Mouse (Mus musculus) embryonic stem cell, embryonic (primary cell): Measurements from ENCODE around the gene Alg10b.
"Not testable (repeated sequence)": the region's sequence is repeated elsewhere in the genome, so short reads cannot be mapped to it uniquely, and the experiment has no call there.

Experiments
- CTCF ChIA-PET, 4 experiments: fragments of 300-600 bp in 2 of 4; fragments of 350-600 bp in 2 of 4; sonication (Branson Sonifier 250); formaldehyde crosslinking; loops; one replicate each; lab custom pipeline; 2022; ENCODE audit warnings: inconsistent platforms in 2 of 4; lab: Charles Lee
- POLR2A ChIA-PET, 4 experiments: fragments of 300-600 bp in 2 of 4; fragments of 350-600 bp in 2 of 4; sonication (Branson Sonifier 250); formaldehyde crosslinking; loops; one replicate each; lab custom pipeline; 2022; ENCODE audit warnings: antibody characterized with exemption in 4 of 4, inconsistent platforms in 1 of 4; lab: Charles Lee

Alg10b gene

DNA sequence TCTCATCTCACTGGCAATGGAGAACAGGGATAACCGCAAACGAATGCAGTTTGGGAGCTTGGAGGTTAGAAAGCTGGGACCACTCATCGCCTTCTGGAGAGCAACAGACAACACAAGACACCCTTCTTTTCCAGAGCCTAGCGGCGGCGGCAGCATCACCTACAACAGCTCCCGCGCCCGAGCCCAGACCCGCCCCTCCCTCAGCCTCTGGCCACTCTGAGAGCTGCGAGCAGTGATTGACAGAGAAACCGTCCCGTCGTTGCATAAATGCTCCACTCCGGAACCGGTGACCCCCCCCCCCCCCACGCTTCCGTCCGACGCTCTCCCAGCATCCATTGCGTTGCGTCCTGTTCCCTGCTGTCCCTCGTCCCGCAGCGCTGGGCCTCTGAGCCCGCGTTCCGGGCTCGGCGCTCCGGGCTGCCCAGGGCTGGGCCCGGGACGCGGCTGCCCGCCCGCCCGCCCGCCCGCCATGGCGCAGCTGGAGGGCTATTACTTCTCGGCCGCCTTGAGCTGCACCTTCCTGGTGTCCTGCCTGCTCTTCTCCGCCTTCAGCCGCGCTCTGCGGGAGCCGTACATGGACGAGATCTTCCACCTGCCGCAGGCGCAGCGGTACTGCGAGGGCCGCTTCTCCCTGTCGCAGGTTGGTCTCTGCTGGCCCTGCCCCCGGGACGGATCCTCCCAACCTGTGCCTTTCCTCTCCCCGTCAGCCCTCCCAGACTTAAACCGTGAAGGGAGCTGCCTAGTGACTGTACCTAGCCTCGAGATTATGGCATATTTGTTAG lies at the start of gene Alg10b:
TSS of gene Alg10b (plus strand) at position 343 of the 782 bp plus-strand sequence.
- ChIA-PET POLR2A (interaction anchor here (0.6 to 1.6 kb wide), 13 partner anchors 10 to 1580 kb away, joined by 3 to 7 read pairs (median 3); partner anchors contain the start of gene Syt10 (in 1 of the 4)), CTCF (interaction anchor here (0.5 to 2.2 kb wide), 8 partner anchors 9 to 1293 kb away, joined by 3 to 14 read pairs (median 4); no protein-coding TSS in a partner anchor)

DNA sequence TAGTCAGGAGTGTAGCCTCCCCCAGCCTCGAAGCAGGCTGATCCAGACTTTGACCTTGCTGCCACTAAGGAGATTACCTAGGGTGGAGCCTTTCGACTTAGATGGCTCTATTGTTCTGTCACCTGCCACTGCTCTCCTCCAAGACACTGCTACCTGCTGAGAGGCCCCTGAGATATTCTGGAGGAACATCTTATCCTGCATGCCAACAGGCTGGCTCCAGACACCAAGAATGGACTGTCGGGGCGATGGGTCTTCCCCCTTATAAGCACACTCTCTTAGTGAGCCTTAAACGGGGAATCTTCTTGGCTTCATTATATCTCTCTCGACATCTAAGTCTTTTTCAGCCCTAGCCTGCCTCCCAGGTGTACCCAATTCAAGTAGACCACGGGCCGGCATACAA lies 41.0 kb upstream of the Alg10b start:
- POLR2A ChIA-PET: not testable (repeated sequence)
- CTCF ChIA-PET: interaction anchor here in 1 of 4 experiments (0.7 kb wide), 1 partner anchor 561 kb away, joined by 3 read pairs; no protein-coding TSS in a partner anchor

DNA sequence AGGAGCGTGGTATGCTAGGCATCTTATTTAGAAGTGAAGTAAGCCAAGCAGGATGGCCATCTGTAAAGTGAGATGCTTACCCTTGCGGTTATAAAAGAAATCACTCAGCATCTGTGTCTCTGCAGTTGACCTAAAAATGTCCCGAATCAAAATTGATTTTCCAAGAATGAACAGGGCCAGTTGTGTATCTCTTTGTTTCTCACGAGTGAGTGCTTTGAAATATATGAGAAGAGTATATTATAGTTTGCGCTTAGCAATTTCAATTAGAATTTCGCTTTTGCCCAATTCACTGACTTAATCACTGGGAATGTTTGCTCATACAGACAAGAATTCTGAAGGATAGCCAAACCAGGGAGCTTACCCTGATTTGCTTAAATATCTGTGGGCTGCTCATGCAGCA lies 40.6 kb upstream of the Alg10b start:
- POLR2A ChIA-PET: no interaction called here
- CTCF ChIA-PET: interaction anchor here in 1 of 4 experiments (0.7 kb wide), 1 partner anchor 561 kb away, joined by 3 read pairs; no protein-coding TSS in a partner anchor

DNA sequence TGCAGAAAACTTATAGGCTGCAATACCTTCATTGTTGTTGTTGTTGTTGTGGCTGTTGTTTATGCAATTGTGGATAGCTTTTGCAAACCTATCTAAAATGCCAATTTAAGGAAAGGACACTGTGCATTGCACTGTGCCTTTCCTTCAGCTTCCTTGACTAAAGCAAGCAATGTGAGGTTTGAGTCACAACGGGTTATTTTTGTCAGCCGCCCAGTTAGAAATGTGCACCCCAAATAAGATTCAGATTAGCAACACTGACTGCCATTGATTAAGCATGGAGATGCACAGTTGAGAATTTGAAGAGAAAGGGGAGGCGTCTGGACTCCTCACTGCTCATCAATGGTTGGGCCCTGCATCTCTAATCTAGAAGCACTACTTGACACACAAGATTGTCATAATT lies 39.4 kb upstream of the Alg10b start:
- ChIA-PET POLR2A (no interaction called here), CTCF (no interaction called here)

DNA sequence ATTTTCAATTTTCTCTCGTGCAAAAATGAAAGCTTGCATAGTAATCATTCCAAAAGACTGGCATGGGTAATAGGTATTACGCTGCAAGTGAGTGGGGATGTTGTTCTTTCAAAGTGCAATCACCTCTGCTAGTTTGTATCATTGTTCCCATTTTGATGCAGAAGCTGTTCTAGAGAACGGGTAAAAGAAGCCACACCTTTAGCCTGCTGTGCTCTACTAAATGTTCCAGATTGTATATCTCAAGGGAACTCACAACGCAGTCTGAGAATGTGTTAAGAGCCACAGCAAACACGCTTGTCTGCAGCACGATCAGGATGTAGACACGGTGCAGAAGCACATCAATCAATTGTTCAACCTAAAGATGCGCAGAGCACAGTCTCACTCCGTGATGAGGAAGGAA lies 34.6 kb upstream of the Alg10b start:
- ChIA-PET CTCF (no interaction called here), POLR2A (no interaction called here)

DNA sequence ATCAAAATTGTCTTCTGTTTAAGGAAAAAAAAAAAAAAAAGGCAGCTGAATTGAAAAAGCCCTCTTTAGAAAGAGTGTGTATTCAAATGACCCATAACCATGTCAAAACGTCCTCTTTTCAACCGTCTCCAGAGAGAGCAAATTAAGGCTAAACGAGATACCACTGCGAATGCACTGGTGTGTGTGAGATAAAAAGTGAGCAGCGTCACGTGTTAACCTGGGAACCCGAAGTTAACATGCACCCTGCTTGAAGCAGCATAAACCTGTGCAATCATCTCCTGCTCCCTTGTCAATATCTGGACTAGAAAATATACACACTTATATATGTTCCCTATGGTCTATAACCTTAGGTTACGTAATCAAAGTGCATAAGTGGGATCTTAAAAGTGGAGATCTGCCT lies 10.2 kb upstream of the Alg10b start:
- ChIA-PET CTCF (no interaction called here), POLR2A (interaction anchor here in 2 of 4 experiments (0.6 kb wide), 2 partner anchors 247 to 656 kb away, joined by 3 to 7 read pairs; no protein-coding TSS in a partner anchor)

DNA sequence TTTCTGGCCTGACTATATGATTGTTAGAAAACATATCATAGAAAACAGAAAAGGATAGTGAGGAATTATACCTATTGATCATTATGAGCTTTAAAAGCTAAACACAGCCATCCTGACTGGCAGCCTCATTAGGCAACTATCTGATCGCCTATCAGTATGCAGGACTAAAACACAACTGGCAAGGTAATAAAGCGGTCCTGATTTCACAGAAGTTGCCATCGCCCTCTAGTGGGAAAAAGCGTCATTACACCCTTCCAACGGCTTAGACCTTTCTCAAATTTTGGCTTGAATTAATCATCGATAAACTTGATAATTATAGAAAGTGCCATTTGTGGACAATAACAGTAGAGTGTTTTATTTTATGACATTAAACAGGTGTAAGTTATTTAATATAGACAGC lies 9.2 kb upstream of the Alg10b start:
- ChIA-PET CTCF (interaction anchor here in 1 of 4 experiments (1.2 kb wide), 1 partner anchor 485 kb away, joined by 3 read pairs; no protein-coding TSS in a partner anchor), POLR2A (no interaction called here)

DNA sequence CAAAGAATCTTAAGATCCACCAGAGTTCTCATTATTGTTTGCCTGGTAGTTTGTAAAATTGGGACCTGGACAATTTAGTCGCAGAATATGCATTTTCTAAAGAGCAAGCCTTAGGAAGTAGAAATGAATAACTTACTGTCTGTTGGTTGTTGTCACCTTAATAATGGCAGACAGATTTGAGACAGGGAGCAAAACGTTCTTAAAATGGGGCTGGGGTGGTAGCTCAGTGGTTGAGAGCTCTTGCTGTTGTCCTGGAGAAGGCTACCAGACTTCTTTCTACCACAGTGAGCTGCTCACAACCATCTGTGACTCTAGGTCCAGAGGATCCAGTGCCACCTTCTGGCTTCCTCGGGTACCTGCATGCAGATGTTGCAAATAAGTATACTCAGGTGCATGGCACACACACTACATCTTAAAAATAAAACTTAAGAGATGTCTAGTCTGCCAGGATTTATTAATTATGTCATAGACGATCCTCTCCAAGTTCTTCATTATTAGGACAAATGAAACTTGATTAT lies 1.0 kb downstream of the Alg10b start:
- CTCF ChIA-PET: interaction anchor here in 3 of 4 experiments (0.6 to 2.2 kb wide), 8 partner anchors 454 to 1292 kb away, joined by 3 to 15 read pairs (median 3); partner anchors contain the start of genes Cpne8 (in 1 of the 3) and Shank3 (in 1 of the 3)
- POLR2A ChIA-PET: interaction anchor here in 2 of 4 experiments (1.0 to 1.6 kb wide), 3 partner anchors 9 to 495 kb away, joined by 3 to 4 read pairs (median 3); no protein-coding TSS in a partner anchor

DNA sequence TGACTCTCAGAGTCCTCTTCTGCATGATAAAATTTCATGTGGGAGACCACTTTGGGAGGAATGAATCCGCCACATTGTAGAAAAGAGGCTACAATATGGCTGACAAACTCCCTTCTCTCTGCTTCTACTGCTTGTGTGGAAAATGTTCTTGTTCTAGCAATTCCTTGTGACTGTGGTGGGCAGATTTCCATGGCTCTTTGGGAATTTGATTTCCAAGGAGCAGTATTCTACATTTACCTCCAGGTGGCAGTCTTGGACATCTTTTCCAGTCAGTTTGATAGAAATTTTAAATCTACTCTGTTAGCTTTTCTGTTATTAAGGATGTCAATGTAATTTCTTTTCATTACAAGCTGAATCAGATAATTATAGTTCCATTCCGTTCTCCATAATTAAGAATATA lies 13.5 kb downstream of the Alg10b start:
- ChIA-PET CTCF (interaction anchor here in 1 of 4 experiments (1.1 kb wide), 1 partner anchor 691 kb away, joined by 3 read pairs; no protein-coding TSS in a partner anchor), POLR2A (no interaction called here)

DNA sequence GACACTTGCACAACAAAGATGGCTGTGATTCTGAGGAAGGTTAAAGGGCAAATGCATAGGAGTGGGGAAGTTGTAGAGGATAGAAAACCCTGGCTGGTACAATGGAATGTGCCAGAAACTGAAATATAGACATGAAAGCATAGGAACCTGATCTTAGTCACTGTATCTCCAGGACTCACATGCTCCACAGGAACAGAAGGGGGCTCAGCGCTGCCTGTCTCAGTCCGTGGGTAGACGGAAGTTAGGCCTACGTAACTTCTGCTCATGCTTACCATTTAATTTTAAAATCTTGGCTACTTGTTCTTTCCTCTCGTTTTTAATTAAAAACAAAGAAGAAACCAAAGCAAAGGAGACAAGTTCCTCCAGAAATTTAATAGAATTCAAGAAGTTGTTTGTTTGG lies 20.0 kb downstream of the Alg10b start:
- ChIA-PET CTCF (no interaction called here), POLR2A (no interaction called here)

DNA sequence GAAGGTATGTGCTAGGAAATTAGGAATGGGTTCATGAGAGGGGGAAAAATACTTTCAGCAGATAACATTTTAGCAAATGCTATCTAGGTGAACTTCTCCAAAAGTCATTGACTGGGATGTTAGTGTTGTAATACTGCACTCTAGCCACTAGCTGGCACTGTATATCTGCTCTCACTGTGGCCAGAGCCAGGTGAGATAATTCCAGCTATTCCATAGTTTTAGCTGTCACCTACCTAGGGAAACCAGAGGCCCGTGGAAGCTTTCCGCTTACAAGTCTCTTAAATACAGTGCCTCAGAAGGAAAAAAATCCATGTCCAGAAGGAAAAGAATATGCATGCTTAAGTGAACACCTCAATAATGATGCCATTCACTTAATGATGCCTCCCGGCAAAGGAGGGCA lies 25.6 kb downstream of the Alg10b start:
- POLR2A ChIA-PET: interaction anchor here in 1 of 4 experiments (0.6 to 0.7 kb wide), 2 partner anchors 35 to 752 kb away, joined by 3 read pairs; no protein-coding TSS in a partner anchor
- CTCF ChIA-PET: interaction anchor here in 3 of 4 experiments (0.5 to 1.5 kb wide), 8 partner anchors 8 to 679 kb away, joined by 3 to 8 read pairs (median 3); partner anchors contain the start of gene Cpne8 (in 1 of the 3)

DNA sequence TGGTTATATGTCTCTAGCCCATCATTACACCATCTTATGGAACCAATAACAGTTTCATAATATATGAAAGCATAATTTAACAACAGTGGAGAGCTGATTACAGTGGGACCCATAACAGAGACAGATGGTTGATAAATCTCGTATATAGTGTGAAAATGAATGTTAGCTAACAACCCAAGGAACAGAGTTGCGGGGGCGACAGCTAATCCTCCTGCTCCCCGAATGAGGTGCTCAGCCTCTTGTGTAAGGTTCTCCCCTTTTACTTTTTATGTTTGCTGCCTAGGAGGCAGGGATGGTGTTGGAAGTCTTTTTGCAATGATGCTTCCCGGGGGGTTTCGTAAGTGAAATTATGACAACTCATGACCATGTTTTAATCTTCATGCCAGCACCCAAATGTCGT lies 58.8 kb downstream of the Alg10b start:
- ChIA-PET POLR2A (no interaction called here), CTCF (no interaction called here)
